Mouse (Mus musculus) cerebellum, postnatal 25 days (tissue): ENCODE results near the gene Tm9sf4.

ENCODE experiments used
- DNase-seq, 2 experiments: peaks; one replicate each; pipeline ENCODE4 v3.0.0; 2021; ENCODE audit warnings: mixed read lengths in 2 of 2

The Tm9sf4 gene

DNA sequence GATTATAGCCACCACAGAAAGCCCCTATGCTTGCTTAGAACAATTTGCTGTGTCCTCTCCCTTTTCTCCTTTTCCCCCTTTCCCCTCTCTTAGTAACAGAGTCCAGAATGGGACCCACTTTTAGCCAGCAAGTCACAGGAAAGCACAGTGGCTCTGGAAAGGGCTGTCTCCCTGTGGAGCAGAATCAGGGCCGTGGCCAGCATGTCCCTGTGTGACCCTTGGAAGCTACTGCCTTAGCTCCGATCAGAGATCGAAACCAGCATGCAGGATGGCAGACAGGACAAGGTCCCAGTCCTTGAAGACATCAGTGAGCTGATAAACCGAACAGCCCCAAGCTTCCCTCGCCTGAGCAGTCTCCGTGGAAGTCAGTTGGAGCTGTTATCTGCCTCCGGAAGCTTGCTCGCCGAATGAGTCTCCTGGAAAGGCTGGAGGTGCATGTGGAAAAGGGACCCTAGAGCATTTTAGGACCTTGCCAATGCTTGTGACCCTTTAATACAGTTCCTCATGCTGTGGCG is 56.8 kb downstream of the Tm9sf4 start:
- no peak for DNase-seq

DNA sequence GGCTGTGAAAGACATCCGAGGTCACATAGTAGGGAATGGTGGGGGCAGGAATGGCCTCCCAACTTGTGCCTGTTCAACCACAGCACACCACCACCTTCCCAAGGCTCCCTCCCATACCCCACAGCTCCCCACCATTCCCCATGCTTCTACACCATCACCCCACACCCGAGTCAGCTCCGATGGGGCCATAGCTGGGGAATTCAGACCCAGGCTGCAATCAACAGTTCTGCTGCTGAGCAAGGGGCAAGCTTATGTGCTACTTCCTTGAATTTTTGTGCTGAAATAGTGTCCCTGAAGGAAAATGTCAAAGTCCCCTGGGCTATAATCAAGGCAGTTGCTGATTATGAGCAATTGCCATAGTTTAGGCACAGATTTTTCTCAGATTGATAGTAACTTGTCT is 57.4 kb downstream of the Tm9sf4 start:
- DNase-seq = no peak

DNA sequence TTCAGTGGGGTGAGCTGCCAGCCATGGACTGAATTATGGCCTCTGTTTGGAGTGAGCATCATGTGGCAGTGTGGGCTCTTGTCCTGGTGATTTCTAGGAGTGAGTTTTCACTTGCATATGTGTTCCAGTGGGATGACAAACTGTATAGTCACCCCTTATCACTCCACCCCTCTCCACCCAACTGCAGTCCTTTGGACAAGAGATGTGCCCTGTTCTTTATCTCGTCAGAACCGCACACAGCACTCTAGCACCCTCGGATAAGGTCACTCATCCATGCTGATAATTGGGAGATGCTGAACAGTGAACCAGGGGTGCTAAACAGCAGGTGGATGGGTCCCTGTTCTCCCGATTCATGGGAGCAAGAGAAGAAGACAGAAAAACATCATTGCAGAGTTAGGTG is 60.5 kb downstream of the Tm9sf4 start:
- DNase-seq = no peak

DNA sequence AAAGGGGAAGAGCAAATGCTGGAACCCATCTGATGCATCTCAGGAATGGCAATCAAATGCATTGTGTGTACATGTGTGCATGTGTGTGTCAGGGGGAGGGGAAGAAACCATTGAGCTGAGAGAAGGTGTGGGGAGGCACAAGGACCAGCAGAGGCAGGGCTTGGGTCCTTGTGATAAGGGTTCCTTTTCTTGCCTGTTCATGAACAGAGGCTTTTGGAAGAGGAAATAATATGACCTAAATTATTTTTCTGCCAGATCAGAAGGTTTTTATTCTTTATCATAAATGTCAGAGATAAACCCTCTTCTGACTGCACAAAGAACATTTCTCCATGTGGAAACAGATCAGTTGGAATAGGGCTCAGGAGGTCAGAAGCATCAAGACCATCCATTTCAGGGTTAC is 61.0 kb downstream of the Tm9sf4 start:
- no peak for DNase-seq

DNA sequence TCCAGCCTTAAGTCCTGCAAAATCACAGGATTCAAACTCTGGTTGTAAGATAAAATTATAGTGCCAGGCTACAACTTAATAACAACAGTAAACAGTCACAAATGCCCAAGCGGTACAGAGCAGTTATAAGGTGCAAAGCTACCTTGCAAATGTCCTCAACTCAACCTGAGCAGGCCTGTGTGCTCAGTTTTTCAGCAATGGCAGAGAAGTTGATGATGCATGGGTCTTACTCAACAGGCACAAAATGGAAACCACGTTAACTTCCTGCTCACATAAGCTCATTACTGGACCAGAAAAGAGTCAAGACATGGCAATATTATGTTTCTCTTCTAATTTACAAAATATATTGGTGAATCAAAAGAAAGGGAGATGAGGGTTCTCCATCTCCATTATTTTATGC is 61.5 kb downstream of the Tm9sf4 start:
- DNase-seq = no peak

DNA sequence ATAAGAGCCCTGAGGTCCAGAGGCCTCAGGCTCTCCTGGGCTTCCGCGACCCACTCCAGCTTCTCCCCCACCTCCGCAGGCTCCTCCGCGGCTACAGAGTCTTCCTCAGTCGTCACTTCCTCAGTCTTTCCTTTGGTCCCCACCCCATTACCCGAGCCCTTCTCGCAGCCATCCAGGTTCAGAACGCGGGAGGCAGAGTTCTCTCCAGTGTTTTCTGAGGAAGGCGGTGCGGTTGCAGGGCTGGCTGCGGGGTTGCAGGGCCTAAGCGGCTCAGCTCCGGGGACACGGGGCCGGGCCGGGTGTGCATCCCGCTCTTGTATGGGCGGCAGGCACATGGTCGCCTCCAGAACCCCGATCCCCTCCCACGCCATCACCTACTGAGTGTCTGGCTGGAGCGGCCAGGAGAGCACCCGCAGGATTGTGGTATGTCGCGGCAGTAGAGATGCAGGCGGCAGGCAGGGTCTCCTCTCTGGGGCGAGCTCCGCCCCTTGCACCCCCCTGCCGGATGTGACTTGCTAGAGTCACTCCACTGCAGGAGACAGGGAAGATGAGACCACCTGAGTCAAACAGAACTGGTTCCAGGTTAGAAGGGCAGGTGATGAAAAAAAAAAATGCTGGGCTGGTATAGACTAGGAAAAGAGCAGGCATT is 64.0 kb downstream of the Tm9sf4 start, which contains the start of gene Tspyl3:
Gene Tspyl3, minus strand, starts transcription at position 496 of the 649 bp plus-strand sequence.
- DNase-seq = peak; percentile 68 to 69

DNA sequence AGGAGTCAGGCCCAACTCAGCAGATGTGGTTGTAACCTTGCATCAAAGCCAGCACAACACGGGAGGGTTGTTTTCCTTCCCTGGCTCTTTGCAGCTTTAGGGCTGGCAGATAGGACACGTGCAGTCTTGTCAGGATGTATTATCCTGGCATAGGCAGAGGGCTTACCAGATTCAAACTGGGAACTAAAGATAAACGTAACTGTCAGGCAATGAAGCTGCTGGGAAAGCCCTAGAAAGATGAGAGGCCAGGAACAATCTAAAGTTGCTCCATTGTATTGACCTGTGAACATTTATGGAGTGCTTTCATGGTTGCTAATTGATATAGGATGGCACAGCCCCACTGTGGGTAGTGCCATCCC is 64.5 kb downstream of the Tm9sf4 start:
- DNase-seq = no peak

DNA sequence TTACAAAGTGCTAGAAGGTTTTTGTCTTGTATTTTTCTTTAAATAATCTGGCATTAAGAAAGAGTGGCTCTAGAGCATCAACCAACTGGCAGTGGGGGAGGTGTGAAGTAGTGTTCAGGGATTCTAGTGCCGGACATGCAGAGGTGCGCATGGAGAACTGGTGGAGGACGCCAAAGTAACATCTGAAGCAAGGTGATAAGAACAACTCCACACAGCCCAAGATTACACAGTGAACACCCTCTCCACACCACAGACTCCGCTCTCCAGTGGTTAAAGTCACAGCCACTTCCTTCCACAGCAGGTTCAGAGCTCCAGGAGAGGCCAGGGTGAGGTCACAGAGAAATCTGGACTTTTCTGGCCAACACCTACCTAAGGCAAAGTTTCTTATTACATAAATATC is 66.9 kb downstream of the Tm9sf4 start:
- DNase-seq = no peak

DNA sequence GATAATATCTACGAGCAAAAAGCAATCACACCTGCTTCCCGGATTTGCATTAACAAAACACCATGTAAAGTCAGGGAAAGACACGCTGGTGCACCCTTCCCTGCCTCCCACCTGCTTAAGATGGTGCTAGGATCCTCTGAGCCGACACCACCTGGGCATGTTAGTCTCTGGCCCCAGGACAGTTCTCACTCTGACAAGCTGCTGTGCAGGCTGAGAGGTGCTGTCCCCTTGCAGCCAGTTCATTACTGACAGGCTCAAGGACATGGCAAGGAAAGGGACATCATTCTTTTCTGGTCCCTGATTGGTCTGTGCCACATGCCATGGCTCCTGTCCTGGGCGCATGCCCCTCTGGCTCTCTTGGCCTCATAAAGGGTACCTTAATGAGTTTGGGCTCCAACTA is 67.4 kb downstream of the Tm9sf4 start:
- no peak for DNase-seq

DNA sequence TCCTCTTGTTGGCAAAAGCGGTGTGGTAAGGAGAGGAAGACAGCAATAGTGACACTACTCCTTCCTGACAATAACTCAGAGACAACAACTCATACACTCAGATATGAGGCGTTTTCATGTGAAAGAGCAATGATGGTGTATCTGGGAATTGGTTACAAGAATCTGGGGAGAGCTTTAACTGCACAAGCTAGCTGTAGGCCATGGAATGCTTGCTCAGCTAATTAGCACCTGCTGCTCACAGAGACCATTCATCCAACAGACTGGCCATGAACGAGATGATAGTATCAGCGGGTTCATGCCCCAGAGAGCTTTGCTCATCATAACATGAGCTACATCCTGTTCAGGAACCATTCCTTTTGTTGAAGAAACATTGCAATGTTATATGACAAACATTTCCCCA is 76.1 kb downstream of the Tm9sf4 start:
- no peak for DNase-seq

DNA sequence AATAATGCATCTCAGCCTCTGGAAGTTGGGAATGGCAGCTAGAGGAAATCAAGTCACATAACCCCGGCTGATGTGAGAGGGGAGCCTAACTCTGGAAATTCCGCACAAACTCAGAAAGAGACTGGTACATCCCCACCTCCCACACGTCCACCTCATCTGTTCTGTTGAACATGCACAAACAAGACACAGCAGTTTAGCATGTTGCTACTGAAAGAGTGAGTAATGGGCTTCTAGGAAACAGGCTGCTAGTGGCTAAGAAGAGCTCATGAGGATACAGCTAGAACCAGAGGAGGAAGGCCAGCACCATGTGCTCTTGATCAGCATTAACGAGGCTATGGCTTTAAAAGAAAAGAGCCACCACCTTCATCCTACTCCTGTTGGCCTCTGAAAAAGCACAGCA is 76.8 kb downstream of the Tm9sf4 start:
- DNase-seq = no peak

DNA sequence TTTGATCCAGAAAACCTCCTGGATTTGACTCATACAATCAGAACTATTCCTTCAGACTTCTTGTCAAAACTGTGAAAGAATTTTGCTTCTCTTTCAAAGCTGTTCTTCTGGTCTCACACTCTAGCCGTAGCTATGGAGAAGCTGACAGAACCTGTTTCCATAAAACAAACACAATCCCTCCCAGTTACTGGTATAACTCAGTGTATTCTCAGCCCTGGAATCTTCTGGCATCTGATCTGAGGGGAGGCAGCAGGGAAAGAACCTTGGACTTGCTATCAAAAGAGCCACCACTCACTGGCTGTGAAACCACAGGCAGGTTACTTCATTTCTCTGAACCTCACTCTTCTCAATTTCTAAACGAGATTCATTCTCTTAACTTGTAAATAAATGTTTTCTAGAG is 77.3 kb downstream of the Tm9sf4 start:
- DNase-seq = no peak

DNA sequence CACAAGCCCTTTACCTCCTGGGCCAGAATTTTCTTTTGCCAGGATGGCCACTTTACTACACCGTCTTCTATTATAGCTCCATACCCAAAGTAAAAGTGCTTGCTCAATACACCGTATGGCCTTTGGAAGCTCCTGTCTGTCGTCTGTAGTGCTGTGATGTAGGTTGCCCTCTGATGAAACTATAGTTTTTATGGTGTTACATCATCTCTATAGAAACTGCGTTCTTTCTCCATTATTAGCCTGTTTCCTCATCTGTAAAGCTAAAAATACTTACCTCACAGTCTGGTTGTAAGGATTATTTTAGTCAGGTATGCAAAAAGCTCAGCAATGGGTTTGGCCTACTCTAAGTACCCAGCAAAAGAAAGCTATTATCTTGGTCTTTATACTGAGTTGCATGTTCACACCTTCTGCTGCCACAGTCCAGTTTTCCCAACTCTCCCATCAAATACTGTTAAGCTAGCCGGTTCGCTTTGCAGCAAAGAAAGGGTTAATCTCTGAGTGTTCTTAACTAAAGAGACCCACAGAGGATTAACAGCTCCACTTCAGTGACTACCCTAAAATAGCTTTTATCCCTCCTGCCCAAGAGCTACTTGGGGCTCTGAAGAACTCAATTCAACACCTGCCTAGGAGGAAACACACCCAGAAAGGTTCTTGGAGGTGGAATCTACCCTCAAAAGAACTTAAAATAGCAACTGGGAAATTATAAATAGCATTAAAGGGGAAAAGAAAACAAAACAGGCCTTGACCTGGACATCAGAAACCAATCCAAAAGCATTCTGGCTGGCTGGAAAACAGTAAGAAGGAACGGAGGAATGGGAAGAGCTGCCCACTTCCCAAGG is 78.1 kb downstream of the Tm9sf4 start:
- no peak for DNase-seq

DNA sequence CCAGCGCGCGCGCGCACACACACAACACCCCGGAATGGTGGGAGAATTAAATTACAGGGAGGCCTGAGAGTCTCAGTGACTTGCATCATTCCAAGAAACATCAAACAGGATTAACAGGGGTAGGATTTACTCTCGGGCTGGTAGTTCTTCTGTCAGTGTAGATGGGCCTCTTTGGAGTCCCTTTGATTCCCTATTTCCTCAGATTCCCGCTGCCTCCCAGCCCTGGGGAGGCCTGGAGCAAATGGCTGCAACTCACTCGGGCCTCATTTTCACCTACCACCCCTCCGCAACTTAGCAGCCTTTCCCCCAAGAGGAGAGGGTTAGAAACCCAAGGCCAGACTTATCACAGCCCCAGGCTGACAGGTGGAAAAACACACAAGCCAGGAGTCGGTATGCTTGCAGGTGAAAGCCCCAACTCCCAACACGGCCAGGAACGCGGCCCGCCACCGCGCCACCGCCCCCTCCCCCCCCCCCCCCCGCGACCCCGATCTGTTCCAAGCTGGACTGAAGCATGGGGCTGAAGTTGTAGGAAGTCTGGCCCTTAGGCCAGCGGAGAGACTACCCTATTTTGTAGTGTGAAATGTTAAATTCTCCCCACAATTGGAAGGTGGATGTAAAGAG is 78.9 kb downstream of the Tm9sf4 start:
- no peak for DNase-seq

DNA sequence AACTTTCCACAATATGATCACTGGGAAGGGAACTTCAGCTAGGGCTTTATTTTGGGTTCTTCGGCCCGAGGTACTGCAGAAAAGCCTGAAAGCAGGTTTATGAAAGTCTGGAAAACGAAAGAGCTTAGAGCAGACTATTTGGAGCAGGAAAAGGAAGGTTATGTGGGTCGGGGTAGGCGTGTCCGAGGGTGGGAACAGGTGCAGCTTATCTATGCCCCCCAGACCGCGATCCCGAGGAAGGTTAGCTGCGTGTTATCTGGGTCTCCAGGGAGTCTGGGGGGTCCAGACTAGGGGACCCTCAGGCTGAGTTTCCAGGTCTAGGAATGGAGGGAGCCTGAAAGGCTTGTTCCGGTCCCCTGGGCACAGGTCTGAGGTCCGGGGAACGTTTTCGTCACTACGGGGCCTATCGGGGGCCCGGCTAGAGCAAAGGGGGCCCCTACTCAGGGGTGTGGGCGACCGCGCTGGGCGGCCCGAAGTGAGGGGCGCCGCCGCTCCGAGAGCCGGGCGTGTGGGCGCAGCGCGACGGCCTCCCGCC is 79.7 kb downstream of the Tm9sf4 start:
- no peak for DNase-seq

DNA sequence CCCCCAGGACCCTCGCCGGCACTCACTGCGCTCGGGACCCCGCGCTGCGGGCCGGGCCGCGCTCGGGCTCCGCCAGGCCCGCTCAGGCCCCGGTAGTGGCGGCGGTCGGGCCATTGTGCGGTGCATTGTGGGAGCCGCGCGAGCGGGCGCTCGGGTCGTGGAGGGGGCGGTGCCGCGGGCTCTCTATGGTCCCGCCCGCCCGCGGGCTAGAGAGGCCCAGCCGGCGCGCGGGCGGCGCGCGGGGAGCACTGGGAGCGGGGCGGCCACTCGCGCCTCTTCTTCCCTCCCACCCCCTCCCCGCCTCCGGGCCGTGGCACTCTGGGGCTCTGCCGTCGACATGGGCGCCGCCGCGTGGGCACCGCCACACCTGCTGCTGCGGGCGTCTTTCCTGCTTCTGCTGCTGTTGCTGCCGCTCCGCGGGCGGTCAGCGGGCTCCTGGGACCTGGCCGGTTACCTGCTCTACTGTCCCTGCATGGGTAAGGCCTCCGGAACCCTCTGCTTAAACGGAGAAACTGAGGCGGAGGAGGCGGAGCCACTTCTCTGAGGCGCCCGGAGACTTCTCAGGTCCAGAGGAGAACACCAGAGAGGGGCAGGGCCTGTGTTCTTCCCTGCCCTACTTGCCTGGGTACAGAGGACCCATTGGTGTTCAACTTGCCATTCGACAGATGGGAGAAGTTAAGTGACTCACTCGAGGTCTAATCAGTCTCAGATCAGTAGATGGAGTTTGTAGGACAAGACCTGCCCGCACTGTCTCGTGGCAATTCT is 80.3 kb downstream of the Tm9sf4 start, which contains the start of the genes Plagl2 and Pofut1:
Gene Plagl2, minus strand, starts transcription at position 177 of the 765 bp plus-strand sequence.
Gene Pofut1, plus strand, starts transcription at position 284 of the 765 bp plus-strand sequence.
- peak; percentile 91 to 96 for DNase-seq

DNA sequence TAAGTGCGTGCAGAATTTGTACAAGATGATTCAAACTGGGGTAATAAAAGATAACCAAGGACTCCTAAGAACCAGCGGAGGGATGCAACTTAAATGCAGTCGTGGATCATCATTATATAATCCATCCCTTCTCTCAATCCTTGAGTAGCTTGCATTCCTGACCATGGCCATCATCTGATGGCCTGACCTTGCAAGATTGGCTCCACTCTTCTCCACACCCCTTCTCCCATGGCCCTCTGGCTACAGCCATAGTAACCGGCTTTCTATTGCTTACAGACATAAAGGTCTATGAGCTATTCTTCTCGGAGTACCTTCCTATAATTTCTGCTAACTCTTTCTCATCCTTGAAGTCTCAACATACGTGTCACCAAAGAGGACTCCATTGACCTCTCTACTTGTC is 81.1 kb downstream of the Tm9sf4 start:
- no peak for DNase-seq

DNA sequence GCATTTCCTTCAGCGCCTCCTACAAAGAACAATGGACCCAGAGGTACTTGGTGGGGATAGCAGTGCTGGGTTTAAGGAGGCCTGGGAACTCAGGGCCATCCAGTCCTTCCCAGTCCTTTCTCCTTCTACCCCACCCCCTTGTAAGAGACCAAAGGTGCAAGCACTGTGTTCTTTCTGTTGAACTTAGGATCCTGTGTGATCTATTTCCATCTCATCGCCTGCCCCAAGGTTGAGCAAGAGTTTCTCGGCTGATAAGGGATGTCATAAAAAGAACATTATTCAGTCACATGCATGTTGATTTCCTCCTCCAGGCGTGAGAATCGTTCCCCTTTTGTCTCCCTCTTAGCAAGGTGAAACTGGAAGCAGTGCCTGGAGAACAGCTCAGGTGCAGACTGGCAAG is 88.6 kb downstream of the Tm9sf4 start:
- no peak for DNase-seq

DNA sequence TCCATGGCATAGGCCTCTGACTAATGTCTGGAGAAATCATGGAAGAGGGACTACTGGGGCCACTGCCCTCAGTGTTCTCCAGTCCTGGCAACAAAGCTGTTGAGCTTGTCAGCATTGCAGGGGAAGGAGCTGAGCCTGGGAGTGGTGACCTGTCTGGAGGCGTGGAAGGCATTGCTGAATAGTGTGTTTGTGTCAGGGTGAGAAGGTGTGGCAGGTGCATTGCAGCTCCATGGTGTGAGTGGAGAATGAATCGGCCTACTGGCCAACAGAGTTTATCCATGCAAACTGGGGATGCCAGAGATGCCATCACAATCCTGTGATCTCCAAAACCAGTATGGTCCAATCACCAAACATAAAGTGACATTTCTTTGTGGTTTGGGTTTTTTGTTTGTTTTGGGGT is 95.5 kb downstream of the Tm9sf4 start:
- DNase-seq = no peak

DNA sequence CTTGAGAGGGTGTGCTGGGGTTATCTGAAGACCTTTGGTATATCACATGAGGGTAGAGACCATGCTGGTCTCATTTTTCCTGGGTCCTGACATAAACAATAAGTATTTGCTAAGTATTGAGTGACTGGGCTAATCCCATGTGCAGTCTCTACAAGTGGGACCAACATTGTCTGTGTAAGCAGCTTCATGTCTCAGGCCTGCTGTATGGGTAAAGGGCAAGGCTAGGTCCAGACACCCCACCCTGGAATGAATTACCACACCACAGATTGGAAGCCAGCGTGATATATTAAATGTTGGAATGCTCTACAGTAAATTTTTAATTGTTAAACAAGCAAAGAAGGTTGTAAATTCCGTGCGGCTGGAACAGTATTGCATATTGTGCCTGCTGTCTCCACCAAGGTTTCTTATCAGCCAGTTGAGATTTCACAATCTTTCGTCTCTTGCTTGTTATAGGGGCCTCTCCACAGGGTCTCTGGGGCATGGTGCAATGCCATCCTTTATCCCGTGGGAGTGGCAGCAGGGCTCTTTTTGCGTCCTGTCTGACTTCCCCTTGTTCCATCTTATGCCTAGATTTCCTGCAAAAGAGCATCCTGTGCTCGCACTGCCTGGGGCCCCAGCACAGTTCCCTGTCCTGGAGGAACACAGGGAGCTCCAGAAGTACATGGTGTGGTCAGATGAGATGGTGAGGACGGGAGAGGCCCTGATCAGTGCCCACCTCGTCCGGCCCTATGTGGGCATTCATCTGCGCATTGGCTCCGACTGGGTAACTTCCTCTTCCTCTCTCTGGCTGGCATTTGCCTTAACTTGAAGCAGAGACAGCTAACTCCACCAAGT is 98.1 kb downstream of the Tm9sf4 start:
- DNase-seq = no peak
